In genomic region chr3:32012205-32012931, GRCm38 (mm10) we compare ENCODE assay signal across 17 mouse cellular contexts.
A peak's percentile ranks its signal among the peaks of the same experiment; 100 is the strongest.
DNase-seq lines count a peak whose midpoint lies in the region; ATAC-seq and TF ChIP-seq lines count a peak whose summit lies in the region.
"Had no signal": no experiment of that assay in that cellular context is flagged by ENCODE, and none has a peak within 500 bp of the region (broad histone marks: within the 10 kb centered on the region; RNA-seq: fewer than 3 reads in every experiment).

No protein-coding gene starts in this region.

- peak; percentile 49 for DNase-seq in Muller cell, postnatal 12 days (ENCODE audit: inconsistent ontology term)
- DNase-seq in brain, embryonic 14.5 days (ENCODE audit: low read depth): peak; percentile 60
- peak; percentile 55 for DNase-seq in cerebellum, adult 9-11 months
- no peak for DNase-seq in lung, postnatal 36 days
- DNase-seq in liver, embryonic 11.5 days (ENCODE audit: low spot score): no peak
- DNase-seq: heart, postnatal 36 days; kidney, adult 9 months; kidney, postnatal 36 days; layer of hippocampus, adult 9-11 months; liver; lung, adult 18-20 months; thymus, postnatal 14 days had no signal

- H3K9me3 ChIP-seq in hindbrain, embryonic 13.5 days: no peaks in the 10 kb centered on the region
- no peaks in the 10 kb centered on the region for H3K9me3 ChIP-seq in hindbrain, embryonic 12.5 days (replicated peaks)
- H3K9me3 ChIP-seq in liver, embryonic 11.5 days (ENCODE audit: control insufficient read depth, low read length): no peaks in the 10 kb centered on the region
- H3K9me3 ChIP-seq: midbrain, embryonic 15.5 days had no signal

- no peaks in the 10 kb centered on the region for H3K27me3 ChIP-seq in hindbrain, embryonic 13.5 days
- no peaks in the 10 kb centered on the region for H3K27me3 ChIP-seq in hindbrain, embryonic 12.5 days
- no peaks in the 10 kb centered on the region for H3K27me3 ChIP-seq in liver, embryonic 11.5 days (replicated peaks; ENCODE audit: control insufficient read depth, insufficient read depth, low read length)
- H3K27me3 ChIP-seq: heart, embryonic 12.5 days; midbrain, embryonic 15.5 days had no signal

- no peak overlapping the region for H3K4me3 ChIP-seq in hindbrain, embryonic 13.5 days
- H3K4me3 ChIP-seq in hindbrain, embryonic 12.5 days: no peak overlapping the region
- H3K4me3 ChIP-seq in liver, embryonic 11.5 days (ENCODE audit: low read depth, low read length): no peak overlapping the region
- H3K4me3 ChIP-seq: heart, embryonic 12.5 days; midbrain, embryonic 15.5 days had no signal

- no peak for TF ChIP-seq CTCF in brain, embryonic 14.5 days (IDR thresholded peaks at IDR 0.05; ENCODE audit: borderline replicate concordance, extremely low read depth, insufficient read depth, insufficient read length)

- WGBS in hindbrain, embryonic 13.5 days: 75% methylated on average over 12 of the region's 12 CpGs
- 86% methylated on average over 12 of the region's 12 CpGs for WGBS in hindbrain, embryonic 12.5 days
- 86% methylated on average over 12 of the region's 12 CpGs for WGBS in liver, embryonic 11.5 days

- H3K9ac ChIP-seq in hindbrain, embryonic 13.5 days: no peak overlapping the region
- no peak overlapping the region for H3K9ac ChIP-seq in hindbrain, embryonic 12.5 days
- no peak overlapping the region for H3K9ac ChIP-seq in liver, embryonic 11.5 days (ENCODE audit: low read depth, low read length)
- H3K9ac ChIP-seq: heart, embryonic 12.5 days; midbrain, embryonic 15.5 days had no signal

- H3K4me1 ChIP-seq in hindbrain, embryonic 13.5 days (replicated peaks): no peaks in the 10 kb centered on the region; the same call in 1 of the 2 replicates
- H3K4me1 ChIP-seq in hindbrain, embryonic 12.5 days: no peaks in the 10 kb centered on the region
- H3K4me1 ChIP-seq in liver, embryonic 11.5 days (replicated peaks; ENCODE audit: control insufficient read depth, insufficient read depth, low read length): no peaks in the 10 kb centered on the region
- H3K4me1 ChIP-seq: heart, embryonic 12.5 days; midbrain, embryonic 15.5 days had no signal

- H3K36me3 ChIP-seq in hindbrain, embryonic 13.5 days: no peaks in the 10 kb centered on the region
- no peaks in the 10 kb centered on the region for H3K36me3 ChIP-seq in hindbrain, embryonic 12.5 days
- no peaks in the 10 kb centered on the region for H3K36me3 ChIP-seq in liver, embryonic 11.5 days (ENCODE audit: control insufficient read depth, insufficient read depth, low read length)
- H3K36me3 ChIP-seq: heart, embryonic 12.5 days; midbrain, embryonic 15.5 days had no signal

- TF ChIP-seq POLR2A in brain, embryonic 14.5 days (IDR thresholded peaks at IDR 0.05; ENCODE audit: borderline replicate concordance, extremely low read depth, insufficient read depth, insufficient read length, poor library complexity, severe bottlenecking): no peak

- no peak for ATAC-seq in hindbrain, embryonic 13.5 days (ENCODE audit: low FRiP score)
- no peak for ATAC-seq in hindbrain, embryonic 12.5 days (ENCODE audit: low FRiP score)
- no peak for ATAC-seq in liver, embryonic 11.5 days (replicated peaks; ENCODE audit: low FRiP score)
- ATAC-seq: midbrain, embryonic 15.5 days had no signal

- H3K4me2 ChIP-seq in hindbrain, embryonic 13.5 days: no peak overlapping the region
- H3K4me2 ChIP-seq in hindbrain, embryonic 12.5 days (replicated peaks): no peak overlapping the region
- no peak overlapping the region for H3K4me2 ChIP-seq in liver, embryonic 11.5 days
- H3K4me2 ChIP-seq: heart, embryonic 12.5 days; midbrain, embryonic 15.5 days had no signal

- H3K27ac ChIP-seq in hindbrain, embryonic 13.5 days: peak overlapping the region; percentile 26; the same call in 1 of the 2 replicates
- no peak overlapping the region for H3K27ac ChIP-seq in hindbrain, embryonic 12.5 days
- no peak overlapping the region for H3K27ac ChIP-seq in liver, embryonic 11.5 days (ENCODE audit: low read depth, low read length)
- H3K27ac ChIP-seq: midbrain, embryonic 15.5 days; stomach, postnatal 0 days had no signal

Comparison
In these comparisons a context has a peak if more than half of its experiments do, and no peak if none do; other contexts are left out.
1. DNase-seq: peak in Muller cell, postnatal 12 days (single experiment), brain, embryonic 14.5 days (single experiment) and cerebellum, adult 9-11 months (single experiment); none in lung, postnatal 36 days (single experiment) and liver, embryonic 11.5 days (single experiment).